Mouse (Mus musculus) heart, adult 8-10 months (tissue): Measurements from ENCODE around the gene P3h3. TPM values are rescaled to one million over a fixed set of nuclear protein-coding genes. Genes with fewer than 3 reads are reported as not detected.
"Not testable (repeated sequence)": the region's sequence is repeated elsewhere in the genome, so short reads cannot be mapped to it uniquely, and the experiment has no call there.

Experiments used
- DNase-seq: peaks from one replicate; pipeline ENCODE4 v3.0.0; 2022; ENCODE audit warnings: low spot score
- total RNA-seq, 4 experiments: library from RNA; stranded (reverse); gene quantifications; 2 replicates each; pipeline ENCODE4 v1.2.4; 2022

Gene P3h3
- total RNA-seq, 4 experiments from 2014 or later = 8.0 to 9.7 (median 9.4) TPM

GRCm38 (mm10) chr6:124831199-124831598 is 26.4 kb downstream of the P3h3 start:
- not testable (repeated sequence) for DNase-seq

GRCm38 (mm10) chr6:124829799-124830700 is 27.5 kb downstream of the P3h3 start:
- peak; percentile 98 for DNase-seq

GRCm38 (mm10) chr6:124828868-124829798 is 28.4 kb downstream of the P3h3 start, which contains the start of the genes Usp5 and Cdca3:
TSS of gene Usp5 (minus strand) at chr6:124829484.
TSS of gene Cdca3 (plus strand) at chr6:124829547.
- peak; percentile 99 for DNase-seq

GRCm38 (mm10) chr6:124828101-124828592 is 29.4 kb downstream of the P3h3 start:
- DNase-seq = no peak

- no peak for DNase-seq
Observed at GRCm38 (mm10) chr6:124822049-124822448, 35.5 kb downstream of the P3h3 start.

GRCm38 (mm10) chr6:124820891-124821290 is 36.7 kb downstream of the P3h3 start:
- DNase-seq = no peak

- no peak for DNase-seq
Observed at GRCm38 (mm10) chr6:124817971-124818370, 39.6 kb downstream of the P3h3 start.

GRCm38 (mm10) chr6:124817563-124817962 is 40.0 kb downstream of the P3h3 start:
- DNase-seq = no peak

GRCm38 (mm10) chr6:124817125-124817524 is 40.4 kb downstream of the P3h3 start:
- no peak for DNase-seq

- DNase-seq = no peak
Observed at GRCm38 (mm10) chr6:124816611-124817010, 40.9 kb downstream of the P3h3 start.

- DNase-seq = no peak
Observed at GRCm38 (mm10) chr6:124814858-124815774, 42.4 kb downstream of the P3h3 start.

- no peak for DNase-seq
Observed at GRCm38 (mm10) chr6:124814448-124814847, 43.1 kb downstream of the P3h3 start.

GRCm38 (mm10) chr6:124813933-124814332 is 43.6 kb downstream of the P3h3 start, which contains the start of gene Tpi1:
TSS of gene Tpi1 (minus strand) at chr6:124814296.
- peak; percentile 94 for DNase-seq

GRCm38 (mm10) chr6:124813496-124813895 is 44.1 kb downstream of the P3h3 start:
- no peak for DNase-seq

- no peak for DNase-seq
Observed at GRCm38 (mm10) chr6:124812848-124813247, 44.7 kb downstream of the P3h3 start.

GRCm38 (mm10) chr6:124811701-124812560 is 45.6 kb downstream of the P3h3 start:
- no peak for DNase-seq

- DNase-seq = no peak
Observed at GRCm38 (mm10) chr6:124811403-124811665, 46.2 kb downstream of the P3h3 start.

GRCm38 (mm10) chr6:124810566-124811402 is 46.8 kb downstream of the P3h3 start:
- DNase-seq = not testable (repeated sequence)
